Mouse (Mus musculus) embryonic facial prominence, embryonic 11.5 days (tissue): ENCODE data around the gene Pitpnm1. TPM values are rescaled to one million over a fixed set of nuclear protein-coding genes. Genes with fewer than 3 reads are reported as not detected.

Experiments
- ATAC-seq: fragments of 200-750 bp; cut with Nextera tagmentation; replicated peaks from 2 replicates; pipeline ENCODE4 v1.8.0; 2017; ENCODE audit warnings: low read depth; ENCODE audit not compliant: insufficient number of reproducible peaks, low FRiP score, low TSS enrichment
- DNase-seq: peaks from one replicate; pipeline ENCODE4 v3.0.0-alpha.2; 2015; ENCODE audit warnings: low spot score
- H3K27ac ChIP-seq: fragments of 300-500 bp; sonication (generic); replicated peaks from 2 replicates; pipeline ENCODE4 v1.5.1; 2014; ENCODE audit warnings: mild to moderate bottlenecking, low read depth, low read length, control low read depth
- H3K27me3 ChIP-seq: fragments of 300-500 bp; sonication (generic); 2 replicates; pipeline ENCODE4 v1.6.1; 2014; ENCODE audit warnings: mild to moderate bottlenecking, low read length, moderate library complexity, mixed read lengths; ENCODE audit not compliant: control insufficient read depth, insufficient read depth
- H3K36me3 ChIP-seq: fragments of 300-500 bp; sonication (generic); replicated peaks from 2 replicates; pipeline ENCODE4 v1.6.1; 2014; ENCODE audit warnings: low read depth, mild to moderate bottlenecking, low read length, moderate library complexity, mixed read lengths; ENCODE audit not compliant: control insufficient read depth, insufficient read depth
- H3K4me1 ChIP-seq: fragments of 300-500 bp; sonication (generic); 2 replicates; pipeline ENCODE4 v1.6.1; 2014; ENCODE audit warnings: low read length, mixed read lengths; ENCODE audit not compliant: control insufficient read depth, insufficient read depth
- H3K4me2 ChIP-seq: fragments of 300-500 bp; sonication (generic); 2 replicates; pipeline ENCODE4 v1.6.1; 2014; ENCODE audit warnings: low read depth, mild to moderate bottlenecking, control low read depth, low read length, moderate library complexity
- H3K4me3 ChIP-seq: fragments of 300-500 bp; sonication (generic); 2 replicates; pipeline ENCODE4 v1.5.1; 2014; ENCODE audit warnings: low read depth, low read length, control low read depth
- H3K9ac ChIP-seq: fragments of 300-500 bp; sonication (generic); replicated peaks from 2 replicates; pipeline ENCODE4 v1.6.1; 2014; ENCODE audit warnings: mild to moderate bottlenecking, control low read depth, low read length
- H3K9me3 ChIP-seq: fragments of 300-500 bp; sonication (generic); replicated peaks from 2 replicates; pipeline ENCODE4 v1.6.1; 2016; ENCODE audit warnings: mild to moderate bottlenecking, low read length, inconsistent platforms, mixed read lengths; ENCODE audit not compliant: control insufficient read depth
- WGBS: fragments of 180-500 bp; shearing (Covaris S2); extraction: QIAGEN DNeasy Blood & Tissue Kit; methylation state at CpG from one replicate; pipeline ENCODE4 v1.1.7; 2014; 5-methylcytosine and 5-hydroxymethylcytosine counted together
- polyA plus RNA-seq: library from polyadenylated mRNA; unstranded; fragments of >200 nt; fragmentation: Nextera tagmentation; extraction: Ambion mirVana; gene quantifications from 2 replicates; pipeline ENCODE4 v1.2.1, GENCODE M21; 2014

Pitpnm1 gene
- polyA plus RNA-seq, 1 experiment from 2014 or later = 6.3 TPM

GRCm38 (mm10) chr19:4084984-4085383 is 14.8 kb upstream of the Pitpnm1 start:
- ATAC-seq = no peak
- Histone ChIP-seq H3K9ac (no peak overlapping the region), H3K4me3 (no peak overlapping the region), H3K9me3 (no peaks in the 10 kb centered on the region), H3K27ac (no peak overlapping the region), H3K4me2 (no peak overlapping the region), H3K36me3 (no peaks in the 10 kb centered on the region), H3K4me1 (no peaks in the 10 kb centered on the region), H3K27me3 (no peaks in the 10 kb centered on the region)
- no peak for DNase-seq
- WGBS = 81% methylated on average over 1 of the region's 1 CpGs

- Histone ChIP-seq H3K27ac (no peak overlapping the region), H3K4me3 (no peak overlapping the region), H3K4me2 (no peak overlapping the region), H3K9me3 (no peaks in the 10 kb centered on the region), H3K4me1 (no peaks in the 10 kb centered on the region), H3K9ac (no peak overlapping the region), H3K36me3 (no peaks in the 10 kb centered on the region), H3K27me3 (no peaks in the 10 kb centered on the region)
- WGBS = 94% methylated on average over 15 of the region's 15 CpGs
- ATAC-seq (no peak), DNase-seq (no peak)
Measured at GRCm38 (mm10) chr19:4086156-4086555, 13.6 kb upstream of the Pitpnm1 start.

GRCm38 (mm10) chr19:4087090-4087489 is 12.7 kb upstream of the Pitpnm1 start:
- Histone ChIP-seq H3K4me1 (no peaks in the 10 kb centered on the region), H3K4me3 (no peak overlapping the region), H3K27me3 (no peaks in the 10 kb centered on the region), H3K4me2 (no peak overlapping the region), H3K36me3 (no peaks in the 10 kb centered on the region), H3K9ac (no peak overlapping the region), H3K27ac (no peak overlapping the region), H3K9me3 (no peaks in the 10 kb centered on the region)
- DNase-seq = no peak
- ATAC-seq = no peak
- WGBS = 90% methylated on average over 5 of the region's 5 CpGs

DNA sequence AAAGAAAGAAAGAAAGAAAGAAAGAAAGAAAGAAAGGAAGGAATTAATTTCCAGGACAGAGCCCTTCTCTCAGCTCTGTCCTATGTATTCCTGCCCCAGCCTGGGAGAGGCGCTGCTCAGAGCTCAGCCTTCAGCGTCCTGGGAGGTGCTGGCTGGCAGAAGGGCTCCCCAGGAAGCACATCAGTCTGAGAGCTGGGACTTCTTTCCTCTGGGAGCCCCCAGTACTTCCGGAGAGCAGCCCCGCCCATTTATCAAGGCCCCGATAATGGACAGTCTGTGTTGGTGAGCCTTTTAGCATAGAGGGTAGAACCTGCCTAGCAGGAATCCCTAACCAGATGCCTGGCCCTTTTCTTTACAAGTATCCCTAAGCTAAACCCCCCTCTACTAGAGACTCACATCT is 11.7 kb upstream of the Pitpnm1 start:
- no peaks in the 10 kb centered on the region for H3K36me3 ChIP-seq
- H3K9ac ChIP-seq = no peak overlapping the region
- no peak overlapping the region for H3K4me3 ChIP-seq
- no peaks in the 10 kb centered on the region for H3K27me3 ChIP-seq
- H3K27ac ChIP-seq = no peak overlapping the region
- H3K4me1 ChIP-seq = no peaks in the 10 kb centered on the region
- ATAC-seq (no peak), DNase-seq (no peak)
- H3K9me3 ChIP-seq = no peaks in the 10 kb centered on the region
- WGBS = 51% methylated on average over 5 of the region's 5 CpGs
- H3K4me2 ChIP-seq = no peak overlapping the region

DNA sequence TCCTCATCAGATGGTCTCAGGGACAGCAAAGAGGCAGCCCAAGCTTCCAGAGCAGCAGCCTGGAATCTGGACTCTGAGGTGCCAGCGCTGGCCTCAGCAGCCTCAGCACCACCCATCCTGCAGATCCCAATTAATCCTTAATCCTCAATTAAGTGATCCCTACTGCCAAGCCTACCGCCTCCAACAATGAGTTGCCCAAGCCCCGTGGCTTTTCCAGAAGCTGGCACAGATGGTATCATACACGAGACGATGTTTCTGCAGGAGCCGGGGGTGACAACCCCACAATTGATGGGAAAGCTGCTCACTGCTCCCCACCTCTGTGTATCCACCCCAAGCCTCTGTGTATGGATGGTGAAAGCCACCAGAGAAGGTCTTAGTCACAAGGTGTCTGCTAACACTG is 10.7 kb upstream of the Pitpnm1 start:
- WGBS = 77% methylated on average over 6 of the region's 6 CpGs
- no peak for ATAC-seq
- H3K9ac ChIP-seq = no peak overlapping the region

DNA sequence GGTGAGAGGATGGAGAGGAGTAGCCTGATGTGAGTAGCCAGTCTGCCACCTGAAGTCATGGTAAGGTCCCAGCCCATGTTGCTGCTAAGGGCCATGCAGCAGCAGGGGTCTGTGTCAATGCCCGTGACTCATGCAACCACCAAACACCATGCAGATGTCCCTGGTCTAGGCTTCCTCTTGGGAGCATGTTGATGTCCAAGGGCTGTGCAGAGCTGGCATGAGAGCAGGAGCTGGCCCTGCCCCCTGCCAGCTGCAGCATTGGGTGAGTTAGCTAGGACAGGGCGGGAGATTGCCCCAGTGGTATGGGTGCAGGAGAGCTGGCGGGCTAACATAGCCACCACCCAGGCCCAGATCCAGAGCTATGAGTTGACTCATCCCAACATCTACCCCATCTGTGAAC is 9.4 kb upstream of the Pitpnm1 start:
- H3K4me2 ChIP-seq = no peak overlapping the region
- no peak overlapping the region for H3K4me3 ChIP-seq
- H3K36me3 ChIP-seq = no peaks in the 10 kb centered on the region
- no peak overlapping the region for H3K9ac ChIP-seq
- 94% methylated on average over 3 of the region's 3 CpGs for WGBS
- no peaks in the 10 kb centered on the region for H3K27me3 ChIP-seq
- H3K9me3 ChIP-seq = no peaks in the 10 kb centered on the region
- H3K27ac ChIP-seq = no peak overlapping the region
- H3K4me1 ChIP-seq = no peaks in the 10 kb centered on the region
- DNase-seq = no peak
- ATAC-seq = no peak

More for the DNA sequence above, 10.7 kb upstream of the Pitpnm1 start:
- Histone ChIP-seq H3K9me3 (no peaks in the 10 kb centered on the region), H3K36me3 (no peaks in the 10 kb centered on the region), H3K4me1 (no peaks in the 10 kb centered on the region), H3K27ac (no peak overlapping the region), H3K27me3 (no peaks in the 10 kb centered on the region), H3K4me2 (no peak overlapping the region), H3K4me3 (no peak overlapping the region)
- DNase-seq = no peak

DNA sequence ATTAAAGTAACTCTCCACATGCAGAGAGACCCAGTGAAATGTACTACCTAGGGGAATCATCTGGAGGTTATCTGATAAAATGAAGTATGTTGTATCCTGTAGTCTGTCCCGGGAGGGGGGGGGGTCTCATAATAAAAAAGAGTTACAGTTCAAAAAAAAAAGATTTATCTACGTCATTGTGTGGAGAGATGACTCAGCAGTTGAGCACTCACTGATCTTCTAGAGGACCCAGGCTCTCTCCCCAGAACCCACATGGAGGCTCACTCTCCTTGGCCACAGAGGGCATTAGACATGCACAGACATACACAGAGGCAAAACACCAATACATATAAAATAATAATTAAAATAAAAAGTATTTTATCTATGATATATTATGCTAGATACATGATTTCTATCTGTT is 8.4 kb upstream of the Pitpnm1 start:
- H3K27ac ChIP-seq = no peak overlapping the region
- H3K4me2 ChIP-seq = no peak overlapping the region
- no peaks in the 10 kb centered on the region for H3K4me1 ChIP-seq
- no peak overlapping the region for H3K9ac ChIP-seq
- H3K9me3 ChIP-seq = no peaks in the 10 kb centered on the region
- DNase-seq (no peak), ATAC-seq (no peak)
- no peaks in the 10 kb centered on the region for H3K27me3 ChIP-seq
- WGBS = 74% methylated on average over 2 of the region's 2 CpGs
- no peak overlapping the region for H3K4me3 ChIP-seq
- no peaks in the 10 kb centered on the region for H3K36me3 ChIP-seq

DNA sequence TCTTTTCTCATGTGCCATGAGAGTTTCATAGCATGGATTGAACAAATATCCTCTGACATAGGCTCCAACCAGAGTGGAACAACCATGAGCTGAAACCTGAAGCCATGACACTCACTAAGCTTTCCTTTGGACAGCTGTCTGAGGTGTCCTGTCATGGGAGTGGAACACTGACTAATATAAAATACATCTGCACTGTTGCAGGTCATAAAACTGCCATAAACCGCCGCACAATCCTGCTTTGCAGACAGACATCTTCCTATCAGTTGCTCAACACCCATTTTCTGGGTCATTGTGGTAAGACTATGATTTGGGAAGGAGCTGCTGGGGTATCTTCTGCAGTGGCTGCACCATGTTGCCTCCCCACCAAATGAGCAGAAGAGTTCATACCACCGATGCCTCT is 7.0 kb upstream of the Pitpnm1 start:
- Histone ChIP-seq H3K27me3 (no peaks in the 10 kb centered on the region), H3K9ac (no peak overlapping the region), H3K27ac (no peak overlapping the region), H3K4me3 (no peak overlapping the region), H3K9me3 (no peaks in the 10 kb centered on the region), H3K4me2 (no peak overlapping the region), H3K36me3 (no peaks in the 10 kb centered on the region), H3K4me1 (no peaks in the 10 kb centered on the region)
- DNase-seq (no peak), ATAC-seq (no peak)
- 88% methylated on average over 3 of the region's 3 CpGs for WGBS
